Mouse (Mus musculus) leukemia stem cell, adult 10-12 weeks (primary cell): ENCODE results near the gene Vangl2. TPM values are rescaled to one million over a fixed set of nuclear protein-coding genes. Genes with fewer than 3 reads are reported as not detected.

Experiments
- polyA plus RNA-seq: library from polyadenylated mRNA; stranded (reverse); fragments of >175 nt; gene quantifications from 2 replicates; pipeline ENCODE4 v1.2.3, GENCODE M21; 2012; ENCODE audit warnings: low replicate concordance

Vangl2 gene
- 0.93 and 1.9 TPM in 2 replicates for polyA plus RNA-seq

GRCm38 (mm10) chr1:172028394-172029275 lies at the start of gene Vangl2:
Gene Vangl2, minus strand, starts transcription at chr1:172028444.

GRCm38 (mm10) chr1:172057491-172057921 lies 29.3 kb upstream of the Vangl2 start, which contains the start of gene Nhlh1:
Gene Nhlh1, minus strand, starts transcription at chr1:172057573.

Other genes with a start within 250 kb of the Vangl2 start
- gene Cd84, start 188.7 kb downstream of the Vangl2 start, polyA plus RNA-seq: 0.41 and 1.3 TPM in 2 replicates
- gene Gm10521, start 132.8 kb downstream of the Vangl2 start, polyA plus RNA-seq: 0.09 TPM in 1 of 2 replicates, not detected in the other
- 0.90 and 3.1 TPM in 2 replicates for gene Slamf6, start 110.9 kb downstream of the Vangl2 start, polyA plus RNA-seq
- 0.14 TPM in 1 of 2 replicates, not detected in the other for gene Nhlh1, start 29.1 kb upstream of the Vangl2 start, polyA plus RNA-seq
- 14.1 and 20.1 TPM in 2 replicates for gene Copa, start 54.1 kb upstream of the Vangl2 start, polyA plus RNA-seq
- 3.6 and 8.9 TPM in 2 replicates for gene Ncstn, start 54.4 kb upstream of the Vangl2 start, polyA plus RNA-seq
- gene Pex19, start 98.3 kb upstream of the Vangl2 start, polyA plus RNA-seq: 6.4 and 23.3 TPM in 2 replicates
- gene Dcaf8, start 119.6 kb upstream of the Vangl2 start, polyA plus RNA-seq: 53.7 and 56.5 TPM in 2 replicates
- gene Pea15a, start 178.4 kb upstream of the Vangl2 start, polyA plus RNA-seq: 5.8 and 19.2 TPM in 2 replicates
- not detected in 2 replicates for gene Casq1, start 191.4 kb upstream of the Vangl2 start, polyA plus RNA-seq
- gene Atp1a4, start 230.0 kb upstream of the Vangl2 start, polyA plus RNA-seq: not detected in 2 replicates
- gene Igsf8, start 233.2 kb upstream of the Vangl2 start, polyA plus RNA-seq: 58.3 and 81.1 TPM in 2 replicates